Mouse (Mus musculus) lung, postnatal 0 days (tissue): ENCODE results near the gene Ankrd52. TPM values are rescaled to one million over a fixed set of nuclear protein-coding genes. Genes with fewer than 3 reads are reported as not detected.

Source experiments
- ATAC-seq: fragments of 200-750 bp; cut with Nextera tagmentation; 2 replicates; pipeline ENCODE4 v1.8.0; 2017; ENCODE audit warnings: moderate library complexity
- DNase-seq: peaks from one replicate; pipeline ENCODE4 v3.0.0-alpha.2; 2016; ENCODE audit warnings: low spot score
- H3K27ac ChIP-seq: fragments of 300-500 bp; sonication (generic); 2 replicates; pipeline ENCODE4 v1.5.1; 2014; ENCODE audit warnings: antibody characterized with exemption, mild to moderate bottlenecking, low read length, mixed read lengths
- H3K27me3 ChIP-seq: fragments of 300-500 bp; sonication (generic); replicated peaks from 2 replicates; pipeline ENCODE4 v1.6.1; 2014; ENCODE audit warnings: low read length, mixed read lengths; ENCODE audit not compliant: insufficient read depth
- H3K36me3 ChIP-seq: fragments of 300-500 bp; sonication (generic); 2 replicates; pipeline ENCODE4 v1.6.1; 2014; ENCODE audit warnings: low read length, mixed read lengths; ENCODE audit not compliant: insufficient read depth
- H3K4me1 ChIP-seq: fragments of 300-500 bp; sonication (generic); 2 replicates; pipeline ENCODE4 v1.6.1; 2014; ENCODE audit warnings: antibody characterized with exemption, low read depth, low read length, mixed read lengths; ENCODE audit not compliant: insufficient read depth
- H3K4me2 ChIP-seq: fragments of 300-500 bp; sonication (generic); replicated peaks from 2 replicates; pipeline ENCODE4 v1.6.1; 2014; ENCODE audit warnings: low read depth, mild to moderate bottlenecking, low read length, moderate library complexity, mixed read lengths
- H3K4me3 ChIP-seq: fragments of 300-500 bp; sonication (generic); 2 replicates; pipeline ENCODE4 v1.5.1; 2014; ENCODE audit warnings: low read depth, low read length
- H3K9ac ChIP-seq: fragments of 300-500 bp; sonication (generic); replicated peaks from 2 replicates; pipeline ENCODE4 v1.6.1; 2014; ENCODE audit warnings: low read depth, mild to moderate bottlenecking
- H3K9me3 ChIP-seq: fragments of 300-500 bp; sonication (generic); 2 replicates; pipeline ENCODE4 v1.6.1; 2016; ENCODE audit warnings: low read length, mixed read lengths
- CTCF ChIP-seq: IDR thresholded peaks from 2 replicates; pipeline ENCODE4 v1.5.1; 2016; ENCODE audit warnings: antibody characterized with exemption, mild to moderate bottlenecking
- EP300 ChIP-seq: IDR thresholded peaks from 2 replicates; pipeline ENCODE4 v1.6.1; 2016; ENCODE audit warnings: antibody characterized with exemption, mild to moderate bottlenecking, control low read depth
- WGBS: fragments of 180-500 bp; shearing (Covaris S2); extraction: QIAGEN DNeasy Blood & Tissue Kit; methylation state at CpG from one replicate; pipeline ENCODE4 v1.1.7; 2014; 5-methylcytosine and 5-hydroxymethylcytosine counted together
- polyA plus RNA-seq: library from polyadenylated mRNA; unstranded; fragments of >200 nt; fragmentation: Nextera tagmentation; extraction: Ambion mirVana; gene quantifications from 2 replicates; pipeline ENCODE4 v1.2.1, GENCODE M21; 2015

The Ankrd52 gene
- polyA plus RNA-seq, 1 experiment from 2014 or later: 4.2 TPM

GRCm38 (mm10) chr10:128391850-128392249, 14.9 kb downstream of the Ankrd52 start:
- H3K27me3 ChIP-seq: no peaks in the 10 kb centered on the region
- DNase-seq (no peak), ATAC-seq (no peak)
- TF ChIP-seq EP300 (no peak), CTCF (no peak)
- no peak overlapping the region for H3K4me2 ChIP-seq
- no peaks in the 10 kb centered on the region for H3K9me3 ChIP-seq
- H3K36me3 ChIP-seq: peaks cover 40% of the 10 kb centered on the region
- H3K27ac ChIP-seq: no peak overlapping the region
- no peak overlapping the region for H3K9ac ChIP-seq
- H3K4me1 ChIP-seq: no peaks in the 10 kb centered on the region
- H3K4me3 ChIP-seq: no peak overlapping the region
- 75% methylated on average over 6 of the region's 6 CpGs for WGBS

GRCm38 (mm10) chr10:128396017-128396673, 19.2 kb downstream of the Ankrd52 start:
- Histone ChIP-seq H3K27ac (no peak overlapping the region), H3K4me1 (no peaks in the 10 kb centered on the region), H3K27me3 (no peaks in the 10 kb centered on the region), H3K4me3 (no peak overlapping the region), H3K9me3 (no peaks in the 10 kb centered on the region), H3K36me3 (0 out of 2 replicates have a peak, but pooled peaks cover 5% of the 10 kb centered on the region), H3K4me2 (no peak overlapping the region), H3K9ac (no peak overlapping the region)
- DNase-seq (no peak), ATAC-seq (no peak)
- WGBS: 60% methylated on average over 11 of the region's 11 CpGs
- TF ChIP-seq CTCF (no peak), EP300 (no peak)

GRCm38 (mm10) chr10:128396716-128397264, 19.9 kb downstream of the Ankrd52 start:
- no peak overlapping the region for H3K4me2 ChIP-seq

GRCm38 (mm10) chr10:128397466-128397865, 20.6 kb downstream of the Ankrd52 start:
- Histone ChIP-seq H3K36me3 (no peaks in the 10 kb centered on the region), H3K27ac (no peak overlapping the region), H3K4me1 (no peaks in the 10 kb centered on the region), H3K27me3 (no peaks in the 10 kb centered on the region), H3K4me3 (no peak overlapping the region), H3K9me3 (no peaks in the 10 kb centered on the region), H3K4me2 (no peak overlapping the region), H3K9ac (no peak overlapping the region)
- ATAC-seq: peak; percentile 17; the same call in 1 of the 2 replicates
- no peak for DNase-seq
- TF ChIP-seq EP300 (no peak), CTCF (no peak)
- WGBS: 61% methylated on average over 7 of the region's 7 CpGs

More at GRCm38 (mm10) chr10:128396716-128397264, 19.9 kb downstream of the Ankrd52 start:
- 69% methylated on average over 10 of the region's 10 CpGs for WGBS
- no peaks in the 10 kb centered on the region for H3K36me3 ChIP-seq
- H3K27me3 ChIP-seq: no peaks in the 10 kb centered on the region
- TF ChIP-seq EP300 (no peak), CTCF (no peak)
- H3K27ac ChIP-seq: no peak overlapping the region
- H3K4me1 ChIP-seq: no peaks in the 10 kb centered on the region
- no peaks in the 10 kb centered on the region for H3K9me3 ChIP-seq
- H3K9ac ChIP-seq: no peak overlapping the region
- DNase-seq (no peak), ATAC-seq (no peak)
- H3K4me3 ChIP-seq: no peak overlapping the region

GRCm38 (mm10) chr10:128400338-128400737, 23.4 kb downstream of the Ankrd52 start:
- H3K27ac ChIP-seq: no peak overlapping the region
- no peaks in the 10 kb centered on the region for H3K4me1 ChIP-seq
- no peaks in the 10 kb centered on the region for H3K27me3 ChIP-seq
- H3K4me3 ChIP-seq: no peak overlapping the region
- DNase-seq: no peak
- no peaks in the 10 kb centered on the region for H3K36me3 ChIP-seq
- TF ChIP-seq CTCF: no peak
- no peak for TF ChIP-seq EP300
- 0 out of 2 replicates have a peak, but pooled peaks have one; percentile 4 for ATAC-seq
- 29% methylated on average over 5 of the region's 5 CpGs for whole genome bisulfite sequencing
- no peak overlapping the region for H3K4me2 ChIP-seq
- H3K9ac ChIP-seq: no peak overlapping the region
- H3K9me3 ChIP-seq: no peaks in the 10 kb centered on the region

- no peaks in the 10 kb centered on the region for H3K9me3 ChIP-seq
- no peak within 1 kb of the TSS for H3K27ac ChIP-seq
- peaks cover 7% of the 10 kb centered on the region; the same call in 1 of the 2 replicates for H3K36me3 ChIP-seq
- 35% methylated on average over 2 of the region's 2 CpGs for WGBS
- no peak for TF ChIP-seq CTCF
- no peak for TF ChIP-seq EP300
- H3K4me3 ChIP-seq: no peak within 1 kb of the TSS
- ATAC-seq: no peak
- no peaks in the 10 kb centered on the region for H3K27me3 ChIP-seq
- H3K4me1 ChIP-seq: no peaks in the 10 kb centered on the region
- H3K4me2 ChIP-seq: no peak within 1 kb of the TSS
- no peak within 1 kb of the TSS for H3K9ac ChIP-seq
- DNase-seq: no peak
These were observed 24.1 kb downstream of the Ankrd52 start, which contains the start of gene Slc39a5 for GRCm38 (mm10) chr10:128401056-128401455. Gene Slc39a5, minus strand, starts transcription at chr10:128401229.
